Mouse (Mus musculus): Measurements from ENCODE around the gene Mfsd7a.
"Not testable (repeated sequence)": the region's sequence is repeated elsewhere in the genome, so short reads cannot be mapped to it uniquely, and the experiment has no call there.

Gene Mfsd7a

DNA sequence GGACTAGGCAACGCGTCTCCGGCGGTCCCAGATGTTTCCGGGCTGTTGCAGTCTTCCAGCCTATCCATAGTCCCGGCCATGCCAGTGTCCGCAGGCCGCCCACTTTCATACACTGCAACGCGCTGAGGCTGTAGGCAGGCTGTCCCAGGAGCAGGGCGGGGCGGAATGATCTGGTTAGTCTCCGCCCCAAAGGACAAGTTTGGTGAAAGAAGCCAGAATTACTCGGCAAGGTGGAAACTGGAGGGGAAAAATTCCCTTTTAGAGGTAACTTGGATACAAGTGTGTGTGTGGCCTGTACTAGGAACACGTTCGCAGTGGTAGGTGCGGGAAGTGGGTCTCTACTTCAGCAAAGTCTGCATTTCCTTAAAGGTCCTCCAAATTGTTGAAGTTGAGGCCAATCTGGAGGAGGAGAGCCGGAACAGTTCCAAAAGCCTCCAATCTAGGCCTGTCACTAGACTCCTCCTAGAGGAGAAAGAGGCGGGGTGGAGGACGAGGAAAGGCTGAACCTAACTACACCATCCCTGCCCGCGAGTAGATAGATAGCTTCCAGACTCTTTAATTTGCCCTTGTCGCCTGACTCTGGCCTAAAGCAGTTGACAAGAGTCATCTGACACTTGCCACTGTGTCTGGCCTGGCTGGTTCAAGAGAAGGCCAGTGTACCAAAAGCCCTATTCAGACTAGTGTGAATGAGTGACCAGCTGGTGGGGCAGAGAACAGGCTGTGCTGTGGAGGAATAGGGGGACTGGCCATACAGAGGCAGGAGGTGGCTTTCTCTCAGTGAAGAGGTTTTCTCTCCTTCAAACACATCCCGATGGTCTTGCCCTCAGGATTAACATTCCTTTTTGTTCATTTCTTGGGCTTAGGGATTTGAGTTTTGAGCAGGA lies at the start of gene Mfsd7a:
TSS of gene Mfsd7a (minus strand) at position 107 of the 884 bp plus-strand sequence.
- in situ Hi-C loops (cut with MboI): no loop called here

DNA sequence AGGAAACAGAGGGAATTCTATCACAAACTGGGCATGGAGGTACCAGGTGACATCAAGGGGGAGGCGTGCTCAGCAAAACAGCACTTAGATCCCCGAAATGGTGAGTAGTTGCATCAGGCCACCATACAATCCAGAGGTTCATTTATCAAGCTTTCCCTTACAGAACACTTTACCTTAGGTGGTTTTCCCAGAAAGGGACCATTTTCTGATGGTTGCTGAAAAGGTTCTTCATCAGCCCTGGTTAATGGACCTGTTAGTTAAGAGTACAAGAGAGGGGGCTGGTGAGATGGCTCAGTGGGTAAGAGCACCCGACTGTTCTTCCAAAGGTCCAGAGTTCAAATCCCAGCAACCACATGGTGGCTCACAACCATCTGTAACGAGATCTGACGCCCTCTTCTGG lies 37.5 kb upstream of the Mfsd7a start:
- in situ Hi-C loops (cut with MboI): not testable (repeated sequence)

DNA sequence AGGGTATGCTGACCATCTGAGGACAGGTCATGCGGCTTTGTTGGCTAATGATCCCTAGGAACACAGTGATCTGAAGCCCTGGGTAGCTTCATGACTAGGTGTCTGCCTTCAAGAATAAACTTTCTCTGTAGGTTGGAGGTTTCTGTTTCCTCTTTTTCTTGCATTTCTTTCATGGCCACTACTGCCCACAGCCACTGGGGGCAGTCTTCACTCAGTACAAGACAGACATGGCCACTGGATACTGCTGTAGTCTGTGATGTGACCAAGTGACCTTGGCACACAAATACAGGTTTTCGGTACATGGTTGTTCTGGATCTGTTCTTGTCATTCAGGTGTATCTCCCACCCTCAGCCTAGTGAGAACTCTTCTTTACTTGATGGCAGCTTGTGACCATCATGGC lies 36.5 kb upstream of the Mfsd7a start:
- in situ Hi-C loops (cut with MboI): no loop called here

DNA sequence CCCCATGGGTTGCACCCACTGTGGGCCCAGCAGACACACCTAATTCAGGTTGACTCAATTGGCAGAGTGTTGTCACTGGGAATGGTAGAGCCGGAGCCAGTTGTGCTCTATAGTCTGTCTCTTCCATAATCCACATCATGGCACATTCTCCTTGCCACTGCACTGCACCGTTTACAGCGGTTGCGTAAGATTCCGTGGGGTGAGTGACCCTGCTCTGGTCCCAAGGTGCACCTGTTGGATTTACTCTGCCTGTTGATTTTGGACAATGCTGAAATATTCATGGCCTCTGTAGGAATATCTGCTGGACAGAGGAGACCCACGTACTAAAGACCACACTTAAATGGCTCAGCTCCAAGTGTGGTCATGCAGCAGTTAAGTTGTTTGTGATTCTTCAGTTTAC lies 34.3 kb upstream of the Mfsd7a start:
- in situ Hi-C loops (cut with MboI): no loop called here

DNA sequence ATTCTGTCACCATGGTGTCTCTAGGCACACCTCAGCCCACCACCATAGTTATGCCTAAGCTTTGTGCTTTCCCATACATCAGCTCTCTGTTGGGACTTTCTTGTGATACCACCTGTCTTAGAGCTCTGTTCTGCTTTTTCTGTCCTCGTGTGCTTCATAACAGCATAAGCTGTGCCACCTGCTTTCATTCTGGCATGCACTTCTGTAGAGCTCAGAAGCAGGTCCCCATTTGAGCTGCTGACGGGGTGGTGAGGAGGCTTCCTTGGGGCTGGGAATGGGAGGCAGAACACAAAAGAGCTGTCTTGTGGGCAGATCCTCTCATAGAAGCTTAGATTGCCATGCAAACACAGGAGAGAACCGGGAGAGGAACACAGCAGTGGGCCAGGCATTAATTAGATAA lies 27.3 kb upstream of the Mfsd7a start:
- in situ Hi-C loops (cut with MboI): no loop called here

DNA sequence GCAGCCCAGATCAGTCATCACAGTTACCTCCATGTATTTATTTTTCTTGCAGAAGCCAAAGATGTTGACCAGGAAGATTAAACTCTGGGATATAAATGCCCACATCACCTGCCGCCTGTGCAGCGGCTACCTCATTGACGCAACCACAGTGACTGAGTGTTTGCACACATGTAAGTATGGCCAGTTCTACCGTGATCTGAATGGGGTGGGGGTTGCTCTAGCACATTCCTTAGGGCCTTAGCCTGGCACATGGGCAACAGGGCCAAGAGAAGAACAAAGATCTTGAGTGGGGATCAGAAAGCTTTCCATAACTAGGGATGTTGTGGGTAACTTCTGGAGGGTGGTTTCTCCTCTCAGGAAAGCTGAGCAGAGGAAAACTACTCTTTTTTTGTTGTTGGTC lies 25.0 kb upstream of the Mfsd7a start:
- in situ Hi-C loops (cut with MboI): no loop called here

DNA sequence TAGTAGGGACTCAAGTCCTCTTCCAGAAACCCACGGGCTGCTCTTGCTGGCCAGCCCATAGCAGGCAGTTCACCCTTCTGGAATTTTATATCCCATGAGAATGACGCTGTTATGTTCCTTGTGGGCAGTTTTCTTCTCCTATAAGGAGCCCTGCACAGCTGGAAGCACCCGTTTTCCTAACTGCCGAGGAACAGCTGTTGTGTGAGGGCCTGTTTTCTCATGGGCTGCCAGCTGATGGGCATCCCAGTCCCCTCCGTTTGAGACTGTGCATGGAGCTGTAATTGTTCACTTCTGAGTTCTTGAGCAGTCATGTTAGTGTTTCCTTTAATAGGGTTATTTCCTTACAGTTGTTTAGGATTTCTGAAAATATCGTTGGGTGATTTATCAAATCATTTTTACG lies 20.9 kb upstream of the Mfsd7a start:
- in situ Hi-C loops (cut with MboI): no loop called here

DNA sequence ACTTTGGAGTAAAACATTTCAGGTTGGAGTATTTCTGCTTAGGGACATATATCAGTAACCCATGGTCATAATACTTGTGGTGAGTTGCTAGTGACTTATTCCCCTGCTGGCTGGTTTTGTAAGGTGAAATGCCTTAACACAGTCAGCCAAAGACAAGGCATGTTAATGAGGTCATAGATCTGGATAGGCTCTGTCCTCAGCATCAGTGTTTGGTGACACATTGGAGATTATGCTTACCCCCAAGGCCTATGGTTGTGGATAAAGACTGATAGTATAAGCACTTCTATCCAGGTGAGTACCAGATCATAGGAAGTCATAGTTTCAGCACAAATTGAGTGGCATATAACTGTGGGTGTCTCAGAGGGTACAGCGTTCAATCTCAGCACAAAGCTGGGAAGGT lies 18.0 kb upstream of the Mfsd7a start:
- in situ Hi-C loops (cut with MboI): no loop called here

DNA sequence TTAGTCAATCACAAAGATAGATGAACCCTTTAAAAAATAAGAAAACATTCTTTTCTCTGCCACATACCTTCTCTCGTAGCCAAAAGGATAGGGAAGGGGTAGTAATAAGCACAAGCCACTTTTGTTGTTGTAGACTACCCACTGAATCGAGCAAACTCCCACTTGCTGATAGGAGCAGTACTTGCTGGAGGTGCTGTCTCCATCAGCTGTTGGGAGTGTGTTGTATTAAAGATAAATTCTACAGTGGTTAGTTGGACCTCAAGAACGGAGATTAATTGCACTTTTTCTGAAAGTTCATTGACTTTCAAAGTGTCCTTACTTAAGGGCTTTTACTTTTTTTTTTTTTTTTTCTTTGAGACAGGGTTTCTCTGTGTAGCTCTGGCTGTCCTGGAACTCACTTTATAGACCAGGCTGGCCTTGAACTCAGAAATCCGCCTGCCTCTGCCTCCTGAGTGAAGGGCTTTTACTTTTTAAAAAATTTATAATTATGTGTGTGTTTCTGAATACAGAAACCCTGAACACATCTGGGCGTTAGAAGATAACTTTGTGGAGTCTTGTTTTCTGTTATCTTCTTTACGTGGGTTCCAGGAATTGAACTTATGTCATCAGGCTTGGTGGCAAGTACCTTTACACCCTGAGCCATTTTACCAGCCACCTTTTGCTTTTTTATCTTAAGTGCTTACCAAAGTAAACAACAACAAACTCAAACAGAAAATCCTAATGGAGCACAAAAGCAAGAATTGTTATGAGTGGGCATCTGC lies 16.6 kb upstream of the Mfsd7a start:
- in situ Hi-C loops (cut with MboI): no loop called here

DNA sequence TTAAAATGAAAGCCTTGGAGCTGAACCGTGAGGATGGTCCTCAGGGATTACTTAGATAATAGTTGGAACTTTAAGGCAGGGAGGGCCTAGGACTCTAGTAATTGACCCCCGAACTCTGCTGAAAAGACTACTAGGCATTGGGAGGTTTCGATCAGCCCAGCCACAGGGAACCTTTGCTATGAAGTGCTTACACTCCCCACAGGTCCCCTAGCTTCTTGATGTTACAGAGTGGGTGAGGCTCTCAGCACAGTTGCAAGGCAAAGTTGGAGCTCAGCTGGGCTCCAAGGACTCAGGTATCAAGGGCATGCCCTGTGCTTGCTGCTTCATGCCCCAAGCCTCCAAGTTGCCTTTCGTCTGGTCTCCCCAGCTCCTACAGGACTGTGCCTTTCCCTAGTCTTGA lies 13.8 kb upstream of the Mfsd7a start:
- in situ Hi-C loops (cut with MboI): no loop called here

DNA sequence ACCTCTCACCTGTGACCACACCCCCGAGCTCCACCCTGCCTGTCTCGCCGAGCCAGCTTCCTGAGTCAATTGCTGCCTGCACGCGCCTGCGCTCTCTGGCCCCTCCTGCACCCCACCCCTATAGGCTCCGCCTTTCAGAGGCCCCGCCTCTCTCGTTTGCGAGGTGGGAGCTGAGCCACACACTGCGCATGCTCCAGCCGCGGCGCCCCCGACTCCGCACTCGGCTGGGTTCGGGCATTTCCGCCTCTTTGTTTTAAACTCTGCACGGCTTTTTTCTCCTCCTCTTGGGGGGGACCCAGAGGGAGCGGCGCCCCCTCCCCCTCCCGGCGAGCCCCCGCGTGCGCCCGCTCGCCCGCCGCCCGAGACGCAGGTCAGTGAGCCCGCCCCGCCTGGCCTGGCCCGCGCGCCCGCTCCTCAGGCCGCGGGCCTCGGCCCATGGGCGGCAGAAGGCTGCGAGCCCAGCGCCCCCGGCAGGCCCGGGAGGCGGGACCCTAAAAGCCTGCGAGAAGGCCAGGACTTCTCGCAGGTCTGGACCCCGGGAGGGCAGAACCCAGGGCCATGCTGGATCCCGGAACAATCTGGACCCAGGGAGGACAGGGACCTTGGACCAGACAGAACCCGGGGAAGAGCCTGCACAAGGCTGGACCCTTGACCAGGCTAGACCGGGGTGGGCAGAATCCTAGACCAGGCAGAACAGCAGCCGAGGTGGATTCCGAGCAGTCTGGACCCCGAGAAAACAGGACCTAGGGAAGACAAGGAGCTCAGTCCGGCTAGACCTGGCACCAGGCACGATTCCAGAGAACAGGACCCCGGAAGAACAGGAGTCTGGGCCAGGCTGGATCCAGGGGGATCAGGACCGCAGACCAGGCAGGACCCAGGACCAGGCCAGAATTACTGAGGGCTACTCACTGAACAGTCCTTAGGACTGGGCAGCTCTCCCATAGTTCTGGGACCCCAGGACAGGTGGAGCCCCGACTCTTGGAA lies 12.7 kb upstream of the Mfsd7a start, which contains the start of gene Pcgf3:
TSS of gene Pcgf3 (plus strand) at position 151 of the 984 bp plus-strand sequence.
- in situ Hi-C loops (cut with MboI): no loop called here

DNA sequence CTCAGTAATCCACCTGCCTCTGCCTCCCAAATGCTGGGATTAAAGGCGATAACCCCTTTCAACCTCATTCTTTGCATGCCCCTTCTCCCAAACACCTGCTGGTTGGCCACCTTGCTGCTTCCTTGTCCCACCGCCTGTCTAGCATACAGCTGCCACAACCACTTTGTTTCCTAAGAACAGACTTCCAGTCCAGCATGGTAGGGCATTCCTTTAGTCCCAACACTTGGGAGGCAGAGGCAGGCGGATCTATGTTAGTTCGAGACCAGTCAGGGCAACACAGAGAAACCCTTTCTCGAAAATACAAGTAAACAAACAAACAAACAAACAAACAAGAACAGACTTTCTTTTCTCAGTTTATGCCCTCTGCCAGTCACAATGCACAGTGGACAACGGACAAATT lies 11.8 kb upstream of the Mfsd7a start:
- in situ Hi-C loops (cut with MboI): no loop called here

DNA sequence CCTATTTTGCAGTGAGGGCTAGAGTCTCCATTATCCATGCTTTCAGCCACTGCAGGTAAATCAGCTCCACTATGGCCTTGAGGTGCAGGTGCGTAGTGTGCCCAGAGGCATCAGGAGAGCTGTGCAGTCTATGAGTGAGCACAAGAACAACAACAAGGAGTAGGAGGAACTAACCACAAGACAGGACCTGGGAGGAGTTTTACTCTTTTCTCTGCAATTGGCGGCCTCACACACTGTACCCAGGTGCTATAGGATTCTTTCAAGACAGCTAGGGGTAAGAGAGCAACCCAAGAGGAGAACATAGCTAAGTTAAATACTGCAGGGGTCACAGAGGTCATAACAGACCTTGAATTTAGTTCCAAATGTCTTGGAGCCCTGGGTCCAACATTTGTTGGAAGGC lies 10.0 kb upstream of the Mfsd7a start:
- in situ Hi-C loops (cut with MboI): no loop called here

DNA sequence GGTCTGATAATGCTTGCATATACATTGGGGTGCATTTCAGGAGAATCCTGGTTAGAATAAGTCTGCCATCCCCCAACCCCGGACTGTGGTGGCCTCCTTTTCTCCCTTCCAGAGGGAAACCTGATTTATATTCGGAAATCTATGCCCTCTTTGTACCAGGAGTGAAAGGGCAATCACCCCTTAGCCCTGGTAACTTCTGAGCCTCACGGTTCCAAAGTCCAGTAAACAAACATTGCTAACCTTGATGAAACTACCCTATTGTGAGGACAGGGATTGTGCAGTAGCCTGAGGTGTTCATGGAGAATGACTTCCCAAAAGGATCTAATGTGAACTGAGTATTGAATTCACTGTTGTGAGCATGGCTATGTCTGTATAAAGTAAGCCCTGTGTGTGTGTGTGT lies 5.4 kb upstream of the Mfsd7a start:
- in situ Hi-C loops (cut with MboI): no loop called here

DNA sequence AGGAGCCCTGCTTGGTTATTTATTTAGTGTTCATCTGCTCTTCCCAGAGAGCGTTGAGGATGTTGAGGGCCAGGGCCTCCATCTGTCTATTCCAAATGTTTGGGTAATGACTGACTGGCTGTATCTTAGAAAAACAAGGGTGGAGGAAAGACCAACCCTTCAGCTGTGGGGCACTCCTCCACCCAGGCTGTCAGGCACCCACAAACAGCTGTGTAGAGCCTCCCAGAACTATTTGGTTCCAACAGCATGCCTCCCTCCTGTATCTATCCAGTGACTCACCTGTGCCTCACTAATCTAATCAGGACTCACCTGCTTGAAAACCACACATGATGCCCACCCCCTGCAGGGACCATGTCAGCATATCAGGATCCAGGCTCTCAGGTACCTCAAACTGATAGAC lies 3.7 kb upstream of the Mfsd7a start:
- in situ Hi-C loops (cut with MboI): no loop called here

DNA sequence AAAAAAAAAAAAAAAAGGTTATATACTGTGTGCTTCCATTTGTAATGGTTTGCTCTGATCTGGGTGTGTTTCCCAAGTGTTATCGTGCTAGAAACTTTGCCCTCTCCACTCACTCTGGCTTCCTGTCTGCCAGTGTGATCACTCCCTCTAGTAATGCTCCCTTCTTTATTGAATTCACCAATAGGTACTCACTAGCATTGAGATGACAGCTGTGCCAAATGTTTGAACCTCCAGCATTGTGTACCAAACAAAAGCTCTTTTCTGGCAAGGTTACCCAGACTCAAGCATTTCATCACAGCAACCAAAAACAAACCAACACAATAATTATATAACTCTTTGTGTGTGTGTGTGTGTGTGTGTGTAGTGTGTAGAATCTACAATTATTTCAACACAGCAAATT lies 2.9 kb upstream of the Mfsd7a start:
- in situ Hi-C loops (cut with MboI): no loop called here

DNA sequence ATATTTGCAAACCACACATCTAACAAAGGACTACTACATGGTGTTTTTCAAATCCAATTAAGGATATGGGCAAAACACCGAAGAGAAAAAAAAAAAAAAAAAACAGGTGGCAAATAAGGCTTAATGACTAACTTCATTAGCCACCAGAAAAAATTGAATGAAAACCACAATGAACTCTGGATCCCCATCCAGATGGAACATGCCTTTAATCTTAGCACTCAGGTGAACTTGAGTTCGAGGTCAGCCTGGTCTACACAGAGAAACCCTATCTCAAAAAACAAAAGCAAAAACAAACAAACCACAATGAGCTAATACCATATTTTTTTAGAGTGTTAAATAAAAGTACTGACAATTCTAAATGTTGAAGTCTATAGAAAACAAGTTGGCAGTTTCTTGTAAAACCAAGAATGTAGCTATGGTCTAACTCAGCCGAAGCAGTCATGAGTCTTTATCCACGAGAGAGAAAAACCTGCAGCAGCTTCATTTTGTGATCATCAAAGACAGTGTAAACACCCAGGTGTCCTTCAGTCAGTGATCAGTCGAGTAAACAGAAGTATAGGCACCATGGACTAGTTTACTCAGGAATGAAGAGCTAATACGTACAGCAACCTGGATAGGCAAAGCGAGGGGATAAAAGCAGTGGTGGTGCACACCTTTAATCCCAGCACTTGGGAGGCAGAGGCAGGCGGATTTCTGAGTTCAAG lies 2.3 kb upstream of the Mfsd7a start:
- in situ Hi-C loops (cut with MboI): no loop called here

DNA sequence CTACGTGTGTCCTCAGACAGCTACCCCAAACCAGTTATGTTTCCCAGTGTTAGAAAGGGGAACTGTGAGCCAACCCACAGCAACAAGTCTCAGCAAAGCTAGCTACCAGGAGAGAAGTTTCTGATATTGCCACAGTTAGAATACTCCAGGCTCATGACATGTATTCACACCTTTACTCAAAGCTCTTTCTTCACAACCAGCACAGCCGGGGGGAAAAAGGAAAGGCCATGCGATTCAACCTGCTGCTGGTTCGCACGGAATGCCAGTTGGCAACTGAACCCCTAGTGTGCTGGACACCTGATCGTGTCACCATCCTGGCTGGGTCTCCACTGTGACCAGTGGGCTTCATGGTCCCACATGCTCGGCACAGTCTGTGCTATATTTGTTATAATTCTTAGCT lies 834 bp downstream of the Mfsd7a start:
- in situ Hi-C loops (cut with MboI): no loop called here

DNA sequence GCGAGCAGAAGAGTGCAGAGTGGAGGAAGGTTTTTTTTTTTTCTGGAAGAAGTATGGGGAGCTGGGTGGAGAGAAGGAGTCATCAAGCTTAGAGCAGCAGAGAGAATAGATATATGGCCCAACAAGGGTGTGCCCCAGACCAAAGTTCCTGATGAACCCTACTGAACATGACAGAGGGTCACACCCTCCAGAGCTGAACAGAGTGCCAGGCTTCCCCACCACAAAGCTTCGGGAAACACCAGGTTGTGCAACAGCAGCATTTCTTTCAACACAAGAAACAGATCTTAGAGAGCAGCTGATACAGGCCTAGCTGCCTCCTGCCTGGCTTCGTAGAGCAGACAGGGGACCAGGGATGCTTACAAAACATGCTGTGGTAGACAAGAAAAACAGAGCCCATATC lies 1.7 kb downstream of the Mfsd7a start:
- in situ Hi-C loops (cut with MboI): no loop called here

DNA sequence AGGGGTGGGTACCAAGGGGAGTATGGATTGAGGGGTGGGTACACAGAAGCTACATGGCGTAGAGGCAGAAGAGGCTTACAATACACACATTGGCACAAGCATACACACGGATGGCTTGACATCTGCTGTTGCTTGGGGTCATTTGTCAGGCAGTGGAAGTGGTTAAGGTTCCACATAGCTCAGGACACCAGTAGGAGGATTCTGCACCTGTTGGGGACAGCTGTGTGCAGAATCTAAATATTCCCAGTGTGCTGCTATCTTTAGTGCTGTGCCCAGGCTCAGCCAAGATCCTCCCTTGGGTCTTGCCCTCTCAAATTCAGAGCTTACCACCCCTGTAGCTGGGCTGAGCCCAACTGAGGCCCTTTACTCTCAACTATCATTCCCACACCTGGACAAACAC lies 12.6 kb downstream of the Mfsd7a start:
- in situ Hi-C loops (cut with MboI): no loop called here

DNA sequence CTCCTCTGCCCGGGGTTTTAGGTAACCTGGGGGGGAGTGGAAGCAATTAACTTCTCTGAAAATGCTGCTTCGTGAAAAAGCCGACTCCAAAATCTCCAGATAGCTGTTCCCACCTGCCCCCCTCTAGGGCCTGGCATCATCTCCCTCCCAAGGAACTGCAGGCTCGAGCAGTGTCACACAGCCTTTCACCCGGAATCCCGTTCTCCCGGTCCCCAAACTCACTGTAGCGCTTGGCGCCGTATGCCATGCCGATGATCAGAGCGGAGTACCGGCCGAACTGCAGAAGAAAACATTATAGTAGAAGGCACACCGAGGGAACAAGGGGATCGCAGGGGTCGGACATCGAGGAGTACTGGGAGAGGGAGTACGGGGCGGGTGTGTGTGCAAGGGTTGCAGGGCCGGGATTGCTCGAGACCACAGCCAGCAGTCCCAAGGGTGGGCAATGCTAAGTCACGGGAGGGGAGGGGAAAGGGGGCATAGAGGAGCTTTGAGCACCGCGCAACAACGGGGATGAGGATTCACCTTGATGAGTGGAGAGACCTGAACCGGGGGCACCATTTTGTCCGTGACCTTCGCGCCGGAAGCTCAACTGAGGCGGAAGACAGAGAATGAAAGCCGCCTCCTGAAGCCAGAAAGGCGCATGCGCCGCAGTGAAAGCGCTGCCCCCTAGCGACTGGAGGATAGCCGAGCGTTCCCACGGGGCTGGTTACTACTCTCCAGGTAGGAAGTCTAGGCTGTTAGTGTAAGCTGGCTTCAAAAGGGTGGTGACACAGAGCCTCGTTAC lies 14.7 kb downstream of the Mfsd7a start, which contains the start of gene Atp5k:
TSS of gene Atp5k (minus strand) at position 645 of the 784 bp plus-strand sequence.
- in situ Hi-C loops (cut with MboI): no loop called here

Measured in mature B cell (primary cell).